Mouse (Mus musculus) midbrain, embryonic 11.5 days (tissue): Measurements from ENCODE around the gene Syde2. TPM values are rescaled to one million over a fixed set of nuclear protein-coding genes. Genes with fewer than 3 reads are reported as not detected.

Experiments
- ATAC-seq: fragments of 200-750 bp; cut with Nextera tagmentation; 2 replicates; pipeline ENCODE4 v1.8.0; 2017; ENCODE audit warnings: moderate TSS enrichment, moderate library complexity; ENCODE audit not compliant: low FRiP score
- DNase-seq: peaks from one replicate; pipeline ENCODE4 v3.0.0; 2015; ENCODE audit warnings: low spot score; ENCODE audit errors: missing footprints
- H3K27ac ChIP-seq: fragments of 300-500 bp; sonication (generic); 2 replicates; pipeline ENCODE4 v1.5.1; 2014; ENCODE audit warnings: low read depth, low read length
- H3K27me3 ChIP-seq: fragments of 300-500 bp; sonication (generic); 2 replicates; pipeline ENCODE4 v1.6.1; 2014; ENCODE audit warnings: mild to moderate bottlenecking, low read length, moderate library complexity, mixed read lengths; ENCODE audit not compliant: control insufficient read depth, insufficient read depth
- H3K36me3 ChIP-seq: fragments of 300-500 bp; sonication (generic); 2 replicates; pipeline ENCODE4 v1.6.1; 2014; ENCODE audit warnings: mild to moderate bottlenecking, low read length, moderate library complexity, mixed read lengths; ENCODE audit not compliant: control insufficient read depth, insufficient read depth
- H3K4me1 ChIP-seq: fragments of 300-500 bp; sonication (generic); 2 replicates; pipeline ENCODE4 v1.6.1; 2014; ENCODE audit warnings: low read length; ENCODE audit not compliant: control insufficient read depth, insufficient read depth
- H3K4me2 ChIP-seq: fragments of 300-500 bp; sonication (generic); 2 replicates; pipeline ENCODE4 v1.6.1; 2014; ENCODE audit warnings: mild to moderate bottlenecking, moderate library complexity
- H3K4me3 ChIP-seq: fragments of 300-500 bp; sonication (generic); 2 replicates; pipeline ENCODE4 v1.5.1; 2014; ENCODE audit warnings: low read depth, low read length
- H3K9ac ChIP-seq: fragments of 300-500 bp; sonication (generic); 2 replicates; pipeline ENCODE4 v1.6.1; 2014; ENCODE audit warnings: low read length
- H3K9me3 ChIP-seq: fragments of 300-500 bp; sonication (generic); 2 replicates; pipeline ENCODE4 v1.6.1; 2016; ENCODE audit warnings: low read length; ENCODE audit not compliant: control insufficient read depth
- WGBS: fragments of 180-500 bp; shearing (Covaris S2); extraction: QIAGEN DNeasy Blood & Tissue Kit; methylation state at CpG from one replicate; pipeline ENCODE4 v1.1.7; 2014; 5-methylcytosine and 5-hydroxymethylcytosine counted together
- polyA plus RNA-seq: library from polyadenylated mRNA; unstranded; fragments of >200 nt; fragmentation: Nextera tagmentation; extraction: Ambion mirVana; gene quantifications from 2 replicates; pipeline ENCODE4 v1.2.1, GENCODE M21; 2014

Gene Syde2
- polyA plus RNA-seq, 1 experiment from 2014 or later: 0.93 TPM

DNA sequence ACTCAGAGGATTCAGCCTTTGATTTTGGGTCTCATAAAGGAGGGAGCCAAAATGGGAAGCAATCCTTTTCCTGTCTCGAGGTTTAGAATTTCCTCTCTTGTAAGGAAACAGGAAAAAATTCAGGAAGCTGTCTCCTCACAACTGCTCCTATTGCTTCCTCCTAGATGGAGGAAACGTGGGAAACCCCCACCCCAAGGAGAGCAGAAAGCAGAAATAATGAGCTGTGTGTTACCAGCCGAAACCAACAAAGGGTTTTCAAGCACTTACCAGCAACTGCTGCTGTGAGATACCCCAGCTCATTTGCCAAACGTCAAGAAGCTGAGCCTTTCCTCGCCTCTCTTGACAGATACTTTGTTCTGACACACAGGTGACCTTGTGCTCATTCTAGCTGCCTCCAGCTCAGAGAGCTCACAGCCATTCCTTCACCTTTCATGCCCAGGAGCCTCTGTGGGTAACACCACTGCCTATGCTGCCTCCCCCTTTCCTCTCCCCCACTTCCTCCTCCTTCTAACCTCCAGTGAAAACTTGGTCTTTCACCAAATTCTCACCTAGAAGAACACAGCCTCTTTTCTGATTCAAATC is 42.7 kb downstream of the Syde2 start:
- Histone ChIP-seq H3K9ac (no peak overlapping the region), H3K36me3 (no peaks in the 10 kb centered on the region), H3K4me1 (0 out of 2 replicates have a peak, but pooled peaks cover 3% of the 10 kb centered on the region), H3K9me3 (no peaks in the 10 kb centered on the region), H3K4me2 (no peak overlapping the region), H3K27me3 (no peaks in the 10 kb centered on the region), H3K4me3 (no peak overlapping the region), H3K27ac (no peak overlapping the region)
- WGBS: 32% methylated on average over 5 of the region's 5 CpGs
- ATAC-seq (no peak), DNase-seq (no peak)

DNA sequence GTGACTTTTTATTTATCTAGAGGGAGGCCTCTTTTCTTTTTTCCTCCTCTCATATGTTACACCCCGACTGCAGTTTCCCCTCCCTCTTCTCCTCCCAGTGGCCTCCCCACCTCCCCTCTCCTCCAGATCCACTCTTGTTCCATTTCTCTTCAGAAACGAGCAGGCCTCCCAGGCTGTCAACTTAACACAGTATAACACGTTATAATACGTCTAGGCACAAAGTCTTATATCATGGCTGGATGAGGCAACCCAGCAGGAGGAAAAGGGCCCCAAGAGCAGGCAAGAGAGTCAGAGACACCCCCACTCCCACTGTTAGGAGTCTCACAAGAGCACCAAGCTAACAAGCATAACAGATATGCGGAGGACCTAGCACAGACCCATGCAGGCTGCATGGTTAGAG is 45.3 kb downstream of the Syde2 start:
- Histone ChIP-seq H3K4me1 (peaks cover 2% of the 10 kb centered on the region; the same call in 1 of the 2 replicates), H3K36me3 (no peaks in the 10 kb centered on the region), H3K27me3 (no peaks in the 10 kb centered on the region), H3K4me2 (no peak overlapping the region), H3K4me3 (no peak overlapping the region), H3K9me3 (no peaks in the 10 kb centered on the region), H3K27ac (no peak overlapping the region), H3K9ac (no peak overlapping the region)
- ATAC-seq: no peak
- DNase-seq: peak; percentile 60
- 89% methylated on average over 5 of the region's 5 CpGs for WGBS

DNA sequence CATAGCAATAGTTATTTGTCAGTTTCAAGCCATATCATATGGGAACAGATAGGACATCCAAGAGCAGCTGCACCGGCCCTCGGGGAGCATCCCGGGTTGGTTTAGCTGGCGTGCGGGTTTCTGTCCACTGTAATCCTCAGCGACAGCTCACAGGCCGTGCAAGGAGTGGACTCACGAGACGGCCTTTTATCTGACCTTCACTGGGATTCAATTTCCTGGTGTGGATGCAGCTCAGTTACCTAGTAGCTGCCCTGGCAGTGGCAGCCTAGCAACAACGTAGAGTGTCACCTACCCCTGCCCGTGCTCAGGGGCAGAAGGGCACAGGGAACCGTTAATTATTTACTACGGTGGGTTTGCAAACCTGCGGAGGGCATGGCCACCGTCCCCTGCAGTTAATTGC is 50.2 kb downstream of the Syde2 start:
- H3K36me3 ChIP-seq: no peaks in the 10 kb centered on the region
- no peak overlapping the region for H3K4me2 ChIP-seq
- 59% methylated on average over 15 of the region's 15 CpGs for WGBS
- H3K27ac ChIP-seq: no peak overlapping the region
- H3K27me3 ChIP-seq: no peaks in the 10 kb centered on the region
- no peak overlapping the region for H3K9ac ChIP-seq
- no peaks in the 10 kb centered on the region for H3K9me3 ChIP-seq
- H3K4me1 ChIP-seq: peaks cover 2% of the 10 kb centered on the region; the same call in 1 of the 2 replicates
- DNase-seq: peak; percentile 79
- H3K4me3 ChIP-seq: no peak overlapping the region
- peak; percentile 57; the same call in 1 of the 2 replicates for ATAC-seq

DNA sequence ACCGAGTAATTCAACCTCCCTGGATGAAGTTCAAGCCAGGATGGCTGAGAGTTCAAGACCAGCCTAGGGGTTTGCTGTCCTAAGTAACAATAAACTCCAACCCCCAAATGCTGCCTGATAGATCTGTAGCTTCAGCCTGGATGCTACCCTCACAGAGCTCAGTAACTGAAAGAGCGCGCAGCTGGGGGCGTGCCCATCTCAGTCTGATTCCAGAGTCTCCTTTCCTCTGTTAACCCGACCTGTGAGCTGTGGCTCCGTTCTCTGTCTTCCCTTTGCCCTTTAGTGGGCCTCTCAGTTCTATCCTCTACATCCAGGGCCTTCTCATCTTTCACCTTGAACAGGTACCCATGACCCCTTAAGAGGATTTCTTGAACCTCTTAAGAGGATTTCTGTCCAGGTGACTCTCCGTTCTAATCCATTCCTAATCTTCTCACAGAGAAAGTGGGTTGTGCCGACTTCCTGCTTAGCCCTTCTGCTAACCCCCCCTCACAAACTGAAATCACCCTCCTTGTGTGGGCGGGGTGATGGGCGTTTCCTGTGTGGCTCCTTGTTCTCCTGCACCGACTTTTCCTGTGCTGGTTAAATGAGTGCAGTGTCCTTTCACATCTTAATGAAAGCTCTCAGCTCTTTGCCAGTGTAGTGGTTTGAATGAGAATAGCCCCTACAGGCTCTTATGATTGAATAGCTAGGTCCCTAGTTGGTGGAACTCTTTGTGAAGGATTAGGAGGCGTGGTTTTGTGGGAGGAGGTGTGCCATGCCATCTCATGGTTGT is 51.6 kb downstream of the Syde2 start:
- no peak overlapping the region for H3K4me2 ChIP-seq
- H3K9me3 ChIP-seq: no peaks in the 10 kb centered on the region
- ATAC-seq: no peak
- whole genome bisulfite sequencing: 53% methylated on average over 12 of the region's 12 CpGs
- no peaks in the 10 kb centered on the region for H3K36me3 ChIP-seq
- no peak overlapping the region for H3K9ac ChIP-seq
- H3K27ac ChIP-seq: no peak overlapping the region
- no peak overlapping the region for H3K4me3 ChIP-seq
- H3K27me3 ChIP-seq: no peaks in the 10 kb centered on the region
- peaks cover 2% of the 10 kb centered on the region; the same call in 1 of the 2 replicates for H3K4me1 ChIP-seq
- no peak for DNase-seq

DNA sequence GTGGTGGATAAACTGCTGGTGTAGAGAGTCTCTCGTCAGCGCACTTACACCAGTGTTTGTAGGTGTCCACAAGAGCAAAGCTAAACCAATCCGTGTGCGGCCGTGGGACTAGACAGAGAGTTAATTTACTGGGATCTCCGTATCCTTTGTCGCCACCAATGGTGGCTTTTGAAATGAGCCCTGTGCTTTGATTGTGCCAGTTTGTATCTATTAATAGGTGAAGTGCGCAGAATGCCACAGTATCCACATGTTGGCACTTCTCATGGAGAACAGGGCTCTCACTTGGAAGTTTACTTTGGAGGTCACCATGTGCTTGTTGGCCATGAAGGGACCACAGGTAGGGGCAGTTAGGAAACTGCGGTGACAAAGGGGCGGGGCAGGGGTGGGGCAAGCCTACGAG is 53.7 kb downstream of the Syde2 start:
- Histone ChIP-seq H3K27me3 (no peaks in the 10 kb centered on the region), H3K9me3 (no peaks in the 10 kb centered on the region), H3K36me3 (no peaks in the 10 kb centered on the region), H3K4me3 (no peak overlapping the region), H3K4me1 (peaks cover 2% of the 10 kb centered on the region; the same call in 1 of the 2 replicates), H3K4me2 (no peak overlapping the region), H3K27ac (no peak overlapping the region), H3K9ac (no peak overlapping the region)
- ATAC-seq: no peak
- no peak for DNase-seq
- WGBS: 93% methylated on average over 11 of the region's 11 CpGs

DNA sequence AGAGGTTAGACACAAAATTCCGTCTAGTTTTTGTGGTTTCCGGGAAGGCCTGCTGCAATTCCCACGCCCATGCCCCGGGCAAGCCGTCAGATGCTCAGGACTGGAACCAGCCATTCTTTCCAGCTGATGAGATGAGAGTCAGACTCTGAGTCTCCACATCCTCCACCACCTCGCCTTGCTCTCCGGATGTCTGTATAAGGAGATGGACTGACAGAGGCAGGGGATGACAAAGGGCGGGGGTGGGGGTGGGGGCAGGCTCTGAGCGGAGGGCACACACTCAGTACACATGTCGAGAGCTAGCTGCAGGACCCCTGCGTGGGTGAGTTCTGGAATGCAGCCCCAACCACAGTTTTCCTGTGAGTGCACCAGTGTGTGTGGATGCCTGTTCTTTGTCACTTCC is 57.3 kb downstream of the Syde2 start:
- WGBS: 55% methylated on average over 11 of the region's 11 CpGs
- Histone ChIP-seq H3K9ac (no peak overlapping the region), H3K36me3 (no peaks in the 10 kb centered on the region), H3K9me3 (no peaks in the 10 kb centered on the region), H3K4me1 (no peaks in the 10 kb centered on the region), H3K27ac (no peak overlapping the region), H3K27me3 (no peaks in the 10 kb centered on the region), H3K4me3 (no peak overlapping the region), H3K4me2 (no peak overlapping the region)
- ATAC-seq: no peak
- DNase-seq: no peak

- H3K4me3 ChIP-seq: no peak overlapping the region
- H3K9me3 ChIP-seq: no peaks in the 10 kb centered on the region
- H3K4me1 ChIP-seq: no peaks in the 10 kb centered on the region
- H3K27me3 ChIP-seq: no peaks in the 10 kb centered on the region
- DNase-seq: no peak
- 86% methylated on average over 11 of the region's 11 CpGs for WGBS
- H3K4me2 ChIP-seq: no peak overlapping the region
- no peaks in the 10 kb centered on the region for H3K36me3 ChIP-seq
- no peak overlapping the region for H3K9ac ChIP-seq
- H3K27ac ChIP-seq: no peak overlapping the region
- no peak for ATAC-seq
Measured at GRCm38 (mm10) chr3:146046076-146046475, 58.4 kb downstream of the Syde2 start.

DNA sequence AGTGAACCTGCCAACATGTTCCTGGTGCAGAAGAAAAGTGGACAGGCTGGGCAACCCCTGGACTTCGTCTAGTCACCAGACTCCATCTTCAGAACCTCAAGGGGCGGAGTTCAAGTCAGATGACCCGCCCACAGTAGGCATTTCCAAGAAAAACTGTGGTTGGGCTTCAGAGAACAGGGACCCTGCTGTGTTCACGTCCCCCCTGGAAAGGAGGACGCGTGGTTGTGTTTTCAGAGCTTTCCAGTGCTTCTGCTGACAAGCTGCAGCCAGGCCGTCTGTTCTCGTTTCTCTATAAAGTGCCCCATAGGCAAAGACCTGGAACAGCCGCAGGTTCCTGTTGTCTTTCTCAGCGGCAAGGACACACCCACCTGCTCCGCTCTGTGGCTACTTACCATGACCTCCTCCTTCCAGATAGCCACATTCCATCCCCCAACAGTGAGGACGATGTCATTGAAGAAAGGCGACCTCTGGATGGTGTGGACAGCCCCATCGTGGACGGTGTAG is 60.1 kb downstream of the Syde2 start:
- no peak overlapping the region for H3K4me2 ChIP-seq
- no peaks in the 10 kb centered on the region for H3K4me1 ChIP-seq
- H3K36me3 ChIP-seq: no peaks in the 10 kb centered on the region
- ATAC-seq (peak; percentile 54; the same call in 1 of the 2 replicates), DNase-seq (peak; percentile 89)
- H3K9me3 ChIP-seq: no peaks in the 10 kb centered on the region
- H3K4me3 ChIP-seq: no peak overlapping the region
- no peak overlapping the region for H3K9ac ChIP-seq
- H3K27ac ChIP-seq: no peak overlapping the region
- no peaks in the 10 kb centered on the region for H3K27me3 ChIP-seq
- WGBS: 23% methylated on average over 15 of the region's 15 CpGs

- WGBS: 84% methylated on average over 5 of the region's 5 CpGs
Measured at GRCm38 (mm10) chr3:146049951-146050350, 62.3 kb downstream of the Syde2 start.

More at GRCm38 (mm10) chr3:146049951-146050350, 62.3 kb downstream of the Syde2 start:
- H3K4me2 ChIP-seq: no peak overlapping the region
- H3K27ac ChIP-seq: no peak overlapping the region
- ATAC-seq: no peak
- H3K9me3 ChIP-seq: no peaks in the 10 kb centered on the region
- H3K27me3 ChIP-seq: no peaks in the 10 kb centered on the region
- H3K4me1 ChIP-seq: no peaks in the 10 kb centered on the region
- no peaks in the 10 kb centered on the region for H3K36me3 ChIP-seq
- H3K4me3 ChIP-seq: no peak overlapping the region
- DNase-seq: no peak
- H3K9ac ChIP-seq: no peak overlapping the region
